Mouse (Mus musculus): ENCODE results near the gene Rpl23a.
A peak's percentile ranks its signal among the peaks of the same experiment; 100 is the strongest.
"Not testable (repeated sequence)": the region's sequence is repeated elsewhere in the genome, so short reads cannot be mapped to it uniquely, and the experiment has no call there.

Gene Rpl23a

GRCm38 (mm10) chr11:78184702-78185101, 1.3 kb upstream of the Rpl23a start:
- not testable (repeated sequence) for DNase-seq (ENCODE audit: low read depth, low spot score)

GRCm38 (mm10) chr11:78183884-78184514, 615 bp upstream of the Rpl23a start:
- DNase-seq (ENCODE audit: low read depth, low spot score) = no peak

- no peak for DNase-seq (ENCODE audit: low read depth, low spot score)
Observed at GRCm38 (mm10) chr11:78182450-78182849, 934 bp downstream of the Rpl23a start.

- no peak for DNase-seq (ENCODE audit: low read depth, low spot score)
Observed at GRCm38 (mm10) chr11:78181830-78182357, 1.5 kb downstream of the Rpl23a start.

- no peak for DNase-seq (ENCODE audit: low read depth, low spot score)
Observed at GRCm38 (mm10) chr11:78180081-78180761, 3.2 kb downstream of the Rpl23a start.

- DNase-seq (ENCODE audit: low read depth, low spot score) = peak; percentile 55
Observed at GRCm38 (mm10) chr11:78179438-78179999, 3.9 kb downstream of the Rpl23a start.

GRCm38 (mm10) chr11:78178859-78179437, 4.4 kb downstream of the Rpl23a start:
- DNase-seq (ENCODE audit: low read depth, low spot score) = peak; percentile 89

- DNase-seq (ENCODE audit: low read depth, low spot score) = peak; percentile 98
Observed at GRCm38 (mm10) chr11:78177903-78178858, 5.2 kb downstream of the Rpl23a start.

- DNase-seq (ENCODE audit: low read depth, low spot score) = peak; percentile 85
Observed at GRCm38 (mm10) chr11:78177437-78177836, 5.9 kb downstream of the Rpl23a start.

GRCm38 (mm10) chr11:78176905-78177331, 6.5 kb downstream of the Rpl23a start:
- DNase-seq (ENCODE audit: low read depth, low spot score) = peak; percentile 61

- no peak for DNase-seq (ENCODE audit: low read depth, low spot score)
Observed at GRCm38 (mm10) chr11:78176402-78176862, 7.0 kb downstream of the Rpl23a start, which contains the start of the genes Nek8 and Tlcd1. Gene Nek8, minus strand, starts transcription at chr11:78176675. Gene Tlcd1, plus strand, starts transcription at chr11:78176711.

- peak; percentile 97 for DNase-seq (ENCODE audit: low read depth, low spot score)
Observed at GRCm38 (mm10) chr11:78175771-78176401, 7.5 kb downstream of the Rpl23a start.

- DNase-seq (ENCODE audit: low read depth, low spot score) = no peak
Observed at GRCm38 (mm10) chr11:78174506-78174905, 8.9 kb downstream of the Rpl23a start.

- DNase-seq (ENCODE audit: low read depth, low spot score) = no peak
Observed at GRCm38 (mm10) chr11:78172748-78173383, 10.5 kb downstream of the Rpl23a start.

GRCm38 (mm10) chr11:78172034-78172747, 11.2 kb downstream of the Rpl23a start:
- peak; percentile 52 for DNase-seq (ENCODE audit: low read depth, low spot score)

- peak; percentile 40 for DNase-seq (ENCODE audit: low read depth, low spot score)
Observed at GRCm38 (mm10) chr11:78171328-78171727, 12.1 kb downstream of the Rpl23a start.

GRCm38 (mm10) chr11:78170306-78170705, 13.1 kb downstream of the Rpl23a start:
- no peak for DNase-seq (ENCODE audit: low read depth, low spot score)

- no peak for DNase-seq (ENCODE audit: low read depth, low spot score)
Observed at GRCm38 (mm10) chr11:78168541-78169468, 14.6 kb downstream of the Rpl23a start.
